Mouse (Mus musculus): ENCODE measurements around the gene Ptgs2. TPM values are rescaled to one million over a fixed set of nuclear protein-coding genes. Genes with fewer than 3 reads are reported as not detected.

Ptgs2 gene
- polyA plus RNA-seq, 1 experiment from 2014 or later: not detected

GRCm38 (mm10) chr1:150097721-150098120 is 2.1 kb upstream of the Ptgs2 start:
- Histone ChIP-seq H3K4me1 (ENCODE audit: control insufficient read depth, insufficient read depth, low read length) (0 out of 2 replicates have a peak, but pooled peaks cover 2% of the 10 kb centered on the region), H3K9me3 (ENCODE audit: control insufficient read depth, low read length) (no peaks in the 10 kb centered on the region), H3K4me3 (ENCODE audit: low read depth, low read length) (no peak overlapping the region), H3K27me3 (ENCODE audit: control insufficient read depth, insufficient read depth, low read length) (no peaks in the 10 kb centered on the region), H3K4me2 (ENCODE audit: low read depth, severe bottlenecking) (no peak overlapping the region), H3K9ac (ENCODE audit: low read length) (no peak overlapping the region), H3K36me3 (ENCODE audit: control insufficient read depth, insufficient read depth, low read length) (no peaks in the 10 kb centered on the region), H3K27ac (replicated peaks; ENCODE audit: low read depth, low read length) (no peak overlapping the region)
- no peak for DNase-seq (ENCODE audit: low spot score)
- ATAC-seq (ENCODE audit: insufficient number of reproducible peaks, low FRiP score, low TSS enrichment, low read depth): no peak
- WGBS: 59% methylated on average over 1 of the region's 1 CpGs

- Histone ChIP-seq H3K27me3 (ENCODE audit: control insufficient read depth, insufficient read depth, low read length) (no peaks in the 10 kb centered on the region), H3K9me3 (ENCODE audit: control insufficient read depth, low read length) (no peaks in the 10 kb centered on the region), H3K9ac (ENCODE audit: low read length) (peak overlapping the region; percentile 49), H3K4me2 (ENCODE audit: low read depth, severe bottlenecking) (peak overlapping the region; percentile 94), H3K4me3 (ENCODE audit: low read depth, low read length) (peak overlapping the region; percentile 37), H3K4me1 (ENCODE audit: control insufficient read depth, insufficient read depth, low read length) (0 out of 2 replicates have a peak, but pooled peaks cover 2% of the 10 kb centered on the region), H3K36me3 (ENCODE audit: control insufficient read depth, insufficient read depth, low read length) (no peaks in the 10 kb centered on the region), H3K27ac (replicated peaks; ENCODE audit: low read depth, low read length) (no peak overlapping the region)
- ATAC-seq (ENCODE audit: insufficient number of reproducible peaks, low FRiP score, low TSS enrichment, low read depth): no peak
- WGBS: 2% methylated on average over 9 of the region's 9 CpGs
- no peak for DNase-seq (ENCODE audit: low spot score)
Measured at GRCm38 (mm10) chr1:150099374-150099773, 457 bp upstream of the Ptgs2 start.

GRCm38 (mm10) chr1:150104228-150104720 is 4.4 kb downstream of the Ptgs2 start:
- H3K27ac ChIP-seq (replicated peaks; ENCODE audit: low read depth, low read length): no peak overlapping the region

GRCm38 (mm10) chr1:150106736-150107135 is 6.9 kb downstream of the Ptgs2 start:
- Histone ChIP-seq H3K9me3 (ENCODE audit: control insufficient read depth, low read length) (no peaks in the 10 kb centered on the region), H3K27me3 (ENCODE audit: control insufficient read depth, insufficient read depth, low read length) (no peaks in the 10 kb centered on the region), H3K9ac (ENCODE audit: low read length) (no peak overlapping the region), H3K4me1 (ENCODE audit: control insufficient read depth, insufficient read depth, low read length) (no peaks in the 10 kb centered on the region), H3K4me2 (ENCODE audit: low read depth, severe bottlenecking) (no peak overlapping the region), H3K4me3 (ENCODE audit: low read depth, low read length) (no peak overlapping the region), H3K27ac (replicated peaks; ENCODE audit: low read depth, low read length) (no peak overlapping the region), H3K36me3 (ENCODE audit: control insufficient read depth, insufficient read depth, low read length) (no peaks in the 10 kb centered on the region)
- WGBS: 90% methylated on average over 7 of the region's 7 CpGs
- DNase-seq (ENCODE audit: low spot score) (no peak), ATAC-seq (ENCODE audit: insufficient number of reproducible peaks, low FRiP score, low TSS enrichment, low read depth) (no peak)

More at GRCm38 (mm10) chr1:150104228-150104720, 4.4 kb downstream of the Ptgs2 start:
- WGBS: 87% methylated on average over 6 of the region's 6 CpGs
- DNase-seq (ENCODE audit: low spot score): no peak
- Histone ChIP-seq H3K9ac (ENCODE audit: low read length) (no peak overlapping the region), H3K4me1 (ENCODE audit: control insufficient read depth, insufficient read depth, low read length) (0 out of 2 replicates have a peak, but pooled peaks cover 2% of the 10 kb centered on the region), H3K4me2 (ENCODE audit: low read depth, severe bottlenecking) (no peak overlapping the region), H3K9me3 (ENCODE audit: control insufficient read depth, low read length) (no peaks in the 10 kb centered on the region), H3K27me3 (ENCODE audit: control insufficient read depth, insufficient read depth, low read length) (no peaks in the 10 kb centered on the region), H3K4me3 (ENCODE audit: low read depth, low read length) (no peak overlapping the region), H3K36me3 (ENCODE audit: control insufficient read depth, insufficient read depth, low read length) (no peaks in the 10 kb centered on the region)
- ATAC-seq (ENCODE audit: insufficient number of reproducible peaks, low FRiP score, low TSS enrichment, low read depth): no peak

GRCm38 (mm10) chr1:150109591-150109990 is 9.8 kb downstream of the Ptgs2 start:
- H3K4me2 ChIP-seq (ENCODE audit: low read depth, severe bottlenecking): no peak overlapping the region
- no peak overlapping the region for H3K9ac ChIP-seq (ENCODE audit: low read length)
- H3K27me3 ChIP-seq (ENCODE audit: control insufficient read depth, insufficient read depth, low read length): no peaks in the 10 kb centered on the region
- DNase-seq (ENCODE audit: low spot score) (no peak), ATAC-seq (ENCODE audit: insufficient number of reproducible peaks, low FRiP score, low TSS enrichment, low read depth) (no peak)
- H3K36me3 ChIP-seq (ENCODE audit: control insufficient read depth, insufficient read depth, low read length): no peaks in the 10 kb centered on the region
- no peaks in the 10 kb centered on the region for H3K9me3 ChIP-seq (ENCODE audit: control insufficient read depth, low read length)
- 72% methylated on average over 2 of the region's 2 CpGs for WGBS
- H3K4me1 ChIP-seq (ENCODE audit: control insufficient read depth, insufficient read depth, low read length): no peaks in the 10 kb centered on the region
- no peak overlapping the region for H3K27ac ChIP-seq (replicated peaks; ENCODE audit: low read depth, low read length)
- no peak overlapping the region for H3K4me3 ChIP-seq (ENCODE audit: low read depth, low read length)

- Histone ChIP-seq H3K4me3 (ENCODE audit: low read depth, low read length) (no peak overlapping the region), H3K27me3 (ENCODE audit: control insufficient read depth, insufficient read depth, low read length) (no peaks in the 10 kb centered on the region), H3K4me1 (ENCODE audit: control insufficient read depth, insufficient read depth, low read length) (no peaks in the 10 kb centered on the region), H3K4me2 (ENCODE audit: low read depth, severe bottlenecking) (no peak overlapping the region), H3K9ac (ENCODE audit: low read length) (no peak overlapping the region), H3K9me3 (ENCODE audit: control insufficient read depth, low read length) (no peaks in the 10 kb centered on the region), H3K36me3 (ENCODE audit: control insufficient read depth, insufficient read depth, low read length) (no peaks in the 10 kb centered on the region), H3K27ac (replicated peaks; ENCODE audit: low read depth, low read length) (no peak overlapping the region)
- 81% methylated on average over 7 of the region's 7 CpGs for WGBS
- DNase-seq (ENCODE audit: low spot score): no peak
- no peak for ATAC-seq (ENCODE audit: insufficient number of reproducible peaks, low FRiP score, low TSS enrichment, low read depth)
Measured at GRCm38 (mm10) chr1:150115352-150115751, 15.5 kb downstream of the Ptgs2 start.

- Histone ChIP-seq H3K9me3 (ENCODE audit: control insufficient read depth, low read length) (no peaks in the 10 kb centered on the region), H3K4me1 (ENCODE audit: control insufficient read depth, insufficient read depth, low read length) (no peaks in the 10 kb centered on the region), H3K27me3 (ENCODE audit: control insufficient read depth, insufficient read depth, low read length) (no peaks in the 10 kb centered on the region), H3K4me3 (ENCODE audit: low read depth, low read length) (no peak overlapping the region), H3K27ac (replicated peaks; ENCODE audit: low read depth, low read length) (no peak overlapping the region), H3K4me2 (ENCODE audit: low read depth, severe bottlenecking) (no peak overlapping the region), H3K36me3 (ENCODE audit: control insufficient read depth, insufficient read depth, low read length) (no peaks in the 10 kb centered on the region), H3K9ac (ENCODE audit: low read length) (no peak overlapping the region)
- no peak for DNase-seq (ENCODE audit: low spot score)
- ATAC-seq (ENCODE audit: insufficient number of reproducible peaks, low FRiP score, low TSS enrichment, low read depth): no peak
- WGBS: 84% methylated on average over 5 of the region's 5 CpGs
Measured at GRCm38 (mm10) chr1:150118352-150118751, 18.5 kb downstream of the Ptgs2 start.

GRCm38 (mm10) chr1:150125568-150125967 is 25.7 kb downstream of the Ptgs2 start:
- Histone ChIP-seq H3K9me3 (ENCODE audit: control insufficient read depth, low read length) (no peaks in the 10 kb centered on the region), H3K27me3 (ENCODE audit: control insufficient read depth, insufficient read depth, low read length) (no peaks in the 10 kb centered on the region), H3K36me3 (ENCODE audit: control insufficient read depth, insufficient read depth, low read length) (no peaks in the 10 kb centered on the region), H3K4me2 (ENCODE audit: low read depth, severe bottlenecking) (no peak overlapping the region), H3K4me1 (ENCODE audit: control insufficient read depth, insufficient read depth, low read length) (no peaks in the 10 kb centered on the region), H3K4me3 (ENCODE audit: low read depth, low read length) (no peak overlapping the region), H3K9ac (ENCODE audit: low read length) (no peak overlapping the region), H3K27ac (replicated peaks; ENCODE audit: low read depth, low read length) (no peak overlapping the region)
- ATAC-seq (ENCODE audit: insufficient number of reproducible peaks, low FRiP score, low TSS enrichment, low read depth) (no peak), DNase-seq (ENCODE audit: low spot score) (no peak)
- 85% methylated on average over 2 of the region's 2 CpGs for WGBS

GRCm38 (mm10) chr1:150130070-150130469 is 30.2 kb downstream of the Ptgs2 start:
- H3K9me3 ChIP-seq (ENCODE audit: control insufficient read depth, low read length): no peaks in the 10 kb centered on the region
- H3K27ac ChIP-seq (replicated peaks; ENCODE audit: low read depth, low read length): no peak overlapping the region
- 86% methylated on average over 6 of the region's 6 CpGs for whole genome bisulfite sequencing

More at GRCm38 (mm10) chr1:150130070-150130469, 30.2 kb downstream of the Ptgs2 start:
- Histone ChIP-seq H3K27me3 (ENCODE audit: control insufficient read depth, insufficient read depth, low read length) (no peaks in the 10 kb centered on the region), H3K4me3 (ENCODE audit: low read depth, low read length) (no peak overlapping the region), H3K36me3 (ENCODE audit: control insufficient read depth, insufficient read depth, low read length) (no peaks in the 10 kb centered on the region), H3K4me1 (ENCODE audit: control insufficient read depth, insufficient read depth, low read length) (no peaks in the 10 kb centered on the region), H3K4me2 (ENCODE audit: low read depth, severe bottlenecking) (no peak overlapping the region), H3K9ac (ENCODE audit: low read length) (no peak overlapping the region)
- DNase-seq (ENCODE audit: low spot score) (no peak), ATAC-seq (ENCODE audit: insufficient number of reproducible peaks, low FRiP score, low TSS enrichment, low read depth) (no peak)

All from limb, embryonic 11.5 days (tissue).